Mouse (Mus musculus): ENCODE measurements at regions not wholly inside any gene's neighbourhood (a gene's known extent, or its start where the extent isn't known, plus 50 kb on each side); places are given as distances from the start of the nearest gene placed in this dataset.

GRCm38 (mm10) chr13:29019839-29020238, 66.3 kb upstream of the Sox4 start:
- no peak for DNase-seq (ENCODE audit: low read depth)
- no peak for TF ChIP-seq CTCF (IDR thresholded peaks at IDR 0.05; ENCODE audit: borderline replicate concordance, extremely low read depth, insufficient read depth, insufficient read length)
- TF ChIP-seq POLR2A (IDR thresholded peaks at IDR 0.05; ENCODE audit: borderline replicate concordance, extremely low read depth, insufficient read depth, insufficient read length, poor library complexity, severe bottlenecking): no peak

GRCm38 (mm10) chr13:29016145-29016651, 62.7 kb upstream of the Sox4 start:
- TF ChIP-seq CTCF (IDR thresholded peaks at IDR 0.05; ENCODE audit: borderline replicate concordance, extremely low read depth, insufficient read depth, insufficient read length) (no peak), POLR2A (IDR thresholded peaks at IDR 0.05; ENCODE audit: borderline replicate concordance, extremely low read depth, insufficient read depth, insufficient read length, poor library complexity, severe bottlenecking) (no peak)
- DNase-seq (ENCODE audit: low read depth): peak; percentile 91

DNA sequence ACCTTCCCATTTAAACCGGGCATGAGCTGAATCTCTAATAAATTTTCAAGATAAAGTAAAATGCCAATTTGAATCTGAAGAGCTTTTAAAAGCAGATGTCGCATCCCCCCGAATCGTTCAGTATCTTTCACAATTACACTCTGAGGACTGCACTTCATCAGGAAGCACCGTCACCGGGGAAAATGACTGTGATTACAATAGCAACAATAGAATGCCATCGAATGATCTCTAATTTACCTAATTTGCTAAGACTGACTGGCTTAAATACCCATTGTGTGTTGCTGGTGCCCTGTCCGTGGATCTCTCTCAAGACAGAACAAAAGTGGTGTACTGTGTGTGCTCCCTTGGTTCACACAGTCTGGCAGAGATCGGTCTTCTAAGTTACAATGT, 62.1 kb upstream of the Sox4 start:
- no peak for TF ChIP-seq CTCF (IDR thresholded peaks at IDR 0.05; ENCODE audit: borderline replicate concordance, extremely low read depth, insufficient read depth, insufficient read length)
- TF ChIP-seq POLR2A (IDR thresholded peaks at IDR 0.05; ENCODE audit: borderline replicate concordance, extremely low read depth, insufficient read depth, insufficient read length, poor library complexity, severe bottlenecking): no peak
- DNase-seq (ENCODE audit: low read depth): peak; percentile 91

DNA sequence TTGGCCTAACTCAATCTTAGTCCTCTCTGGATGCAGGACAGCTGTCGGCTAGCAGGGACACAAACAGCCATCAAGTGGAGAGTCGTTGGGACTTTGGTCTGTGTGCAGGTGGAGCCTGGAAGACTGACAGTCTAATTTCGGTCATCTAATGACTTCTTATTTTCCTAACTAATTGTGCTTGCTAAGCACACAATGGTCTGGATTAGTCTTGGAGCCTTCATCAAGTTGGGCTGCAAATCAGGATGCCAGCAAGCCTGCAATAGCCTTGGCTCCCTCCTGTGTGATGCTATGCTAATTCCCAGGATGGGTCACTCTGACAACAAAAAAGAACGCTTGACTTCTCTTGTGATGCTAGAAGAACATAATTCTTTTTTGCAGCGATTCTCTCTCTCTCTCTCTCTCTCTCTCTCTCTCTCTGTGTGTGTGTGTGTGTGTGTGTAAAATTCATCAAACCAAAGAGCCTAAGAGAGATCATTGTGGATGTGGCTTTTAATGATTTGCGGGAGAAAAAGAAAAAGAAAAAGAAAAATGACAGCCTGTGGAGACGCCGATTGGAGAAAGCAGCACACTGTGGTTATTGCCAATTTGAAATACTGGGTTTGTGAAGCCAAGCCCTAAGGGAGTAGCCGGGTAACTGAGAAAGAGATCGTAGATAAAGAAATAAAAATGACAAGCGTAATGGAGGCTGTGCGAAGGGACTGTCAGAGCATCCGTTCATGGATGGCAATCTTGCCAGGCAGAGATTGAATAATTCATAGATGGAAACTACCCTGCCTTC, 61.5 kb upstream of the Sox4 start:
- DNase-seq (ENCODE audit: low read depth): peak; percentile 91
- TF ChIP-seq CTCF (IDR thresholded peaks at IDR 0.05; ENCODE audit: borderline replicate concordance, extremely low read depth, insufficient read depth, insufficient read length) (no peak), POLR2A (IDR thresholded peaks at IDR 0.05; ENCODE audit: borderline replicate concordance, extremely low read depth, insufficient read depth, insufficient read length, poor library complexity, severe bottlenecking) (no peak)

DNA sequence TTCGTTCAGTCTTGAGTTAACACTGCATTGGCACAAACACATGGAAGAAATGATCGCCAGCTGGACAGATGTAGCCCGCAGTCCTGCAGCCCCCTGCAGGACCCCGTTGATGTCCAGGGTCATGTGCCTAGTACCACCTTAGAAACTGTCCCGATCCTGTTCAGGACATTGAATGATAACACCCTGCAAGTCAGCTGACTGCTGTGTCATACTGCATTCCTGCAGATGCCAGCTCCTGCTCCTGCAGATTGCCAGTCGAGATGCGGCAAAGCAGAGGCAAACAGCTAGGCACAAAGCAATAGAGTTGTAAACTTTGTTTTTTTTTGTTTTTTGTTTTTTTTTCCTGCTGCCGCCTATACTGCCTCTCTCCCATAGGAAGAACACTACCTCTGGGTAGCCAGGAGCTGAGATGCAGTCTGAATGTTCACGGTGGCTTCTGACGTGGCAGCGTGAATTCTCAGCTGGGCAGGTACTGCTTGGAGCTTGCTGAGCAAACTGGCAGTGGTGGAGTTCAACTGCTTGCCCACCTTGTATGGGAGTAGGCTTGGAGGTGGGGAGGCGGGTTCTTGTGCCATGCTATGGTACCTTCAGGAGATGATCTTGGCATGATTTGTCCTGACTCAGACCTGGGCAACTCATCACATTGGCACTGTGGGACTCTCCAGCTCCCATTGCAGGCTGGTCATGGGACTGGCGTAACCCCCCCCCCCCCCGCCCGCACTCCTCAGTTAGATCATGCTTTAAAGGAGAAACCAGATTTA, 60.7 kb upstream of the Sox4 start:
- peak; percentile 58 for DNase-seq (ENCODE audit: low read depth)

DNA sequence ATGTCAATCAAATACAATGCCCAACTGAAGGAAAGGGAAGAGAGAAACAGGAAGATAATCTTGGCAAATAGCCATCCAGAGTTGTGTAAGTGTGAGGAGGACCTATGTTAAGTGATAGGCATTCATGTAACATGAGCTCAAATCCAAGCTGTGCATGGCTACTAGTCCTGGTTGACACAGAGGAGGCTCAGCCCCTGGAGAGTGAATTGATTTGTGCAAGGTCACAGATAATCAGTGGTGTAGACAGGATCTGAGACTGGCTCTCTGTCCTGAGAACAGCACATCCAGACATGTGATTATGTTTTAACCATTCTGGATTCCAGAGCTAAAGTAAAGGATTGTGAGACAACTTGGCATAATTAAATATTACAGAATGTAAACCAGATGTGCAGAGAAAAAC, 53.0 kb upstream of the Sox4 start:
- TF ChIP-seq CTCF (IDR thresholded peaks at IDR 0.05; ENCODE audit: borderline replicate concordance, extremely low read depth, insufficient read depth, insufficient read length) (no peak), POLR2A (IDR thresholded peaks at IDR 0.05; ENCODE audit: borderline replicate concordance, extremely low read depth, insufficient read depth, insufficient read length, poor library complexity, severe bottlenecking) (no peak)
- no peak for DNase-seq (ENCODE audit: low read depth)

More for the DNA sequence above, 60.7 kb upstream of the Sox4 start:
- TF ChIP-seq POLR2A (IDR thresholded peaks at IDR 0.05; ENCODE audit: borderline replicate concordance, extremely low read depth, insufficient read depth, insufficient read length, poor library complexity, severe bottlenecking): no peak
- TF ChIP-seq CTCF (IDR thresholded peaks at IDR 0.05; ENCODE audit: borderline replicate concordance, extremely low read depth, insufficient read depth, insufficient read length): no peak

Measured in brain, embryonic 14.5 days (tissue).